Mouse (Mus musculus) neural tube, embryonic 11.5 days (tissue): ENCODE measurements around the gene Pde4d. TPM values are rescaled to one million over a fixed set of nuclear protein-coding genes. Genes with fewer than 3 reads are reported as not detected.

ENCODE experiments used
- ATAC-seq: fragments of 200-750 bp; cut with Nextera tagmentation; 2 replicates; pipeline ENCODE4 v1.8.0; 2017; ENCODE audit warnings: moderate number of reproducible peaks, mild to moderate bottlenecking, moderate TSS enrichment, moderate library complexity; ENCODE audit not compliant: insufficient read depth, low FRiP score, low TSS enrichment
- DNase-seq: peaks from one replicate; pipeline ENCODE4 v3.0.0-alpha.2; 2015; ENCODE audit warnings: low spot score
- H3K27ac ChIP-seq: fragments of 300-500 bp; sonication (generic); 2 replicates; pipeline ENCODE4 v1.5.1; 2014; ENCODE audit warnings: low read depth, mild to moderate bottlenecking, low read length
- H3K27me3 ChIP-seq: fragments of 300-500 bp; sonication (generic); 2 replicates; pipeline ENCODE4 v1.6.1; 2014; ENCODE audit warnings: mild to moderate bottlenecking, low read length, mixed read lengths; ENCODE audit not compliant: control insufficient read depth, insufficient read depth
- H3K36me3 ChIP-seq: fragments of 300-500 bp; sonication (generic); 2 replicates; pipeline ENCODE4 v1.6.1; 2014; ENCODE audit warnings: mild to moderate bottlenecking, low read length, moderate library complexity, mixed read lengths; ENCODE audit not compliant: control insufficient read depth, insufficient read depth
- H3K4me1 ChIP-seq: fragments of 300-500 bp; sonication (generic); 2 replicates; pipeline ENCODE4 v1.6.1; 2014; ENCODE audit warnings: low read length, mixed read lengths; ENCODE audit not compliant: control insufficient read depth, insufficient read depth
- H3K4me2 ChIP-seq: fragments of 300-500 bp; sonication (generic); 2 replicates; pipeline ENCODE4 v1.6.1; 2014; ENCODE audit warnings: low read depth, mild to moderate bottlenecking, moderate library complexity
- H3K4me3 ChIP-seq: fragments of 300-500 bp; sonication (generic); 2 replicates; pipeline ENCODE4 v1.5.1; 2014; ENCODE audit warnings: low read depth, low read length
- H3K9ac ChIP-seq: fragments of 300-500 bp; sonication (generic); 2 replicates; pipeline ENCODE4 v1.6.1; 2014; ENCODE audit warnings: mild to moderate bottlenecking, low read length
- H3K9me3 ChIP-seq: fragments of 300-500 bp; sonication (generic); 2 replicates; pipeline ENCODE4 v1.6.1; 2016; ENCODE audit warnings: low read length; ENCODE audit not compliant: control insufficient read depth
- WGBS: fragments of 180-500 bp; shearing (Covaris S2); extraction: QIAGEN DNeasy Blood & Tissue Kit; methylation state at CpG from one replicate; pipeline ENCODE4 v1.1.7; 2014; 5-methylcytosine and 5-hydroxymethylcytosine counted together
- polyA plus RNA-seq: library from polyadenylated mRNA; unstranded; fragments of >200 nt; fragmentation: Nextera tagmentation; extraction: Ambion mirVana; gene quantifications from 2 replicates; pipeline ENCODE4 v1.2.1, GENCODE M21; 2014

Pde4d gene
- polyA plus RNA-seq, 1 experiment from 2014 or later, result 11.1 TPM

DNA sequence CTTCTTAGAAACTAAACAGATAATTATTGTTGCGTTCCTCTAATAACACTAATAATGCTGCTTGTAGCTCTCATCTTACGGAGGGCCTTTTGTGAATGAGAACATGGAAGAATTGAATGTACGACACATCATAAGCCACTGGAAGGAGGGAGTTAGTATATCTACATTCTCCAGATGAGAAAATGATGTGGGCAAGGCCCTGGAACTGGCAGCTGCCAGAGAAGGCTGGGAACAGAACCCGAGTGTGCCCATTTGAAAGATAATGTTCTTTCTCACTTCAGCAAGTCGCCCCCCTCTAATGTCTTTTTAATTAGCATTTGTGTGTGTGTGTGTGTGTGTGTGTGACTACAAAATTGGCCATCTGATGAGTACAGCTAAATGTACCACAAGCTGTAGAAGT lies 1240.8 kb downstream of the Pde4d start:
- no peaks in the 10 kb centered on the region for H3K27me3 ChIP-seq
- 82% methylated on average over 5 of the region's 5 CpGs for WGBS
- H3K9ac ChIP-seq, result no peak overlapping the region
- DNase-seq (no peak), ATAC-seq (no peak)
- H3K36me3 ChIP-seq, result no peaks in the 10 kb centered on the region
- no peaks in the 10 kb centered on the region for H3K4me1 ChIP-seq
- H3K4me2 ChIP-seq, result no peak overlapping the region
- H3K27ac ChIP-seq, result no peak overlapping the region
- no peak overlapping the region for H3K4me3 ChIP-seq
- no peaks in the 10 kb centered on the region for H3K9me3 ChIP-seq

- DNase-seq, result no peak
- WGBS, result 76% methylated on average over 3 of the region's 3 CpGs
- Histone ChIP-seq H3K4me3 (no peak overlapping the region), H3K36me3 (no peaks in the 10 kb centered on the region), H3K9ac (no peak overlapping the region), H3K4me1 (no peaks in the 10 kb centered on the region), H3K27me3 (no peaks in the 10 kb centered on the region), H3K9me3 (no peaks in the 10 kb centered on the region), H3K4me2 (no peak overlapping the region), H3K27ac (no peak overlapping the region)
- no peak for ATAC-seq
Observed at GRCm38 (mm10) chr13:109692851-109693250, 1243.1 kb downstream of the Pde4d start.

DNA sequence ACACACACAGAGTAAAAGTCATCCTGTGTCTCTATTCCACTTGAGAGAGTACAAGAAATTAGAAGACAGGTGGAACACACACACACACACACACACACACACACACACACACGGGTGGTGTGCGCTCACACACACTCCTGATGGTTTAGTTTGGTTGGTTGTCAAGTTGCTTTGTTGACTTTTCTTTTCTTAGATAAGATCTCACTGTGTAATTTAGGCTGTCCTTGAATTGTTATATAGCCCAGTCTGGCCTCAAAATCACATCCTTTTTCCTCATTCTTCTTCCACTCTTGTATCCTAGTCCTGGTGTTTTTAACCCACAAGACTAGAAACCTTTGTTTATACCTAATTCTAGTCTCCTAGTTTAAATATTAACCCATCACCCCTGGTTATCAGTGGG lies 1244.0 kb downstream of the Pde4d start:
- no peaks in the 10 kb centered on the region for H3K36me3 ChIP-seq
- no peak overlapping the region for H3K4me2 ChIP-seq
- no peaks in the 10 kb centered on the region for H3K9me3 ChIP-seq
- no peak overlapping the region for H3K4me3 ChIP-seq
- ATAC-seq, result no peak
- no peak for DNase-seq
- no peak overlapping the region for H3K9ac ChIP-seq
- H3K27me3 ChIP-seq, result no peaks in the 10 kb centered on the region
- no peak overlapping the region for H3K27ac ChIP-seq
- WGBS, result 88% methylated on average over 2 of the region's 2 CpGs
- no peaks in the 10 kb centered on the region for H3K4me1 ChIP-seq

DNA sequence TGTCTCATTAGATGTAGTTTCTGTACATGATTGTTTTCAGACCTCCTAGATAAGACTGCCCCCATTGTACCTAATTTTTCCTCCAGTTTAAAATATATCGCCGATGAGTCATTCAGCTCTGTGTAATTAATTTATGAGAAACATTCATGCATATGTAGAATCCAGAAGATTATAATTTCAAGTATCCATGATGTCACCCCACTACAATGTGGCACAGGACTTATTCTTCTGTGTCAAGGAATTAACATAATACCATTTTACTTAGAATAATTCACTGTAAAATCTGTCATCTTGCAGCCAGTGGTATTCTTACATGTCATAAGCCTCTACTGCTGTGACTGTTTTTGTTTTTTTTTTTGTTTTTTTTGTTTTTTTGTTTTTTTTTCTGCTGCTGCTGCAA lies 1244.5 kb downstream of the Pde4d start:
- DNase-seq (no peak), ATAC-seq (no peak)
- H3K27ac ChIP-seq, result no peak overlapping the region
- H3K36me3 ChIP-seq, result no peaks in the 10 kb centered on the region
- H3K9ac ChIP-seq, result no peak overlapping the region
- WGBS, result 98% methylated on average over 2 of the region's 2 CpGs
- H3K4me2 ChIP-seq, result no peak overlapping the region
- H3K27me3 ChIP-seq, result no peaks in the 10 kb centered on the region
- no peaks in the 10 kb centered on the region for H3K4me1 ChIP-seq
- H3K9me3 ChIP-seq, result no peaks in the 10 kb centered on the region
- H3K4me3 ChIP-seq, result no peak overlapping the region

GRCm38 (mm10) chr13:109695098-109695497 lies 1245.3 kb downstream of the Pde4d start:
- no peak for DNase-seq
- ATAC-seq, result no peak
- Histone ChIP-seq H3K9ac (no peak overlapping the region), H3K9me3 (no peaks in the 10 kb centered on the region), H3K4me2 (no peak overlapping the region), H3K4me1 (no peaks in the 10 kb centered on the region), H3K27ac (no peak overlapping the region), H3K36me3 (no peaks in the 10 kb centered on the region), H3K4me3 (no peak overlapping the region), H3K27me3 (no peaks in the 10 kb centered on the region)
- 81% methylated on average over 6 of the region's 6 CpGs for WGBS

GRCm38 (mm10) chr13:109706141-109706540 lies 1256.4 kb downstream of the Pde4d start:
- no peak overlapping the region for H3K4me3 ChIP-seq
- H3K9me3 ChIP-seq, result no peaks in the 10 kb centered on the region
- no peak for DNase-seq
- no peak overlapping the region for H3K4me2 ChIP-seq
- no peak overlapping the region for H3K27ac ChIP-seq
- 64% methylated on average over 2 of the region's 2 CpGs for WGBS
- H3K36me3 ChIP-seq, result no peaks in the 10 kb centered on the region
- H3K27me3 ChIP-seq, result no peaks in the 10 kb centered on the region
- no peak for ATAC-seq
- H3K9ac ChIP-seq, result no peak overlapping the region
- H3K4me1 ChIP-seq, result no peaks in the 10 kb centered on the region

GRCm38 (mm10) chr13:109706579-109706978 lies 1256.8 kb downstream of the Pde4d start:
- Histone ChIP-seq H3K4me2 (no peak overlapping the region), H3K27ac (no peak overlapping the region), H3K9ac (no peak overlapping the region), H3K4me1 (no peaks in the 10 kb centered on the region), H3K4me3 (no peak overlapping the region), H3K9me3 (no peaks in the 10 kb centered on the region), H3K27me3 (no peaks in the 10 kb centered on the region), H3K36me3 (no peaks in the 10 kb centered on the region)
- ATAC-seq (no peak), DNase-seq (no peak)
- WGBS, result 73% methylated on average over 5 of the region's 5 CpGs

- no peak for DNase-seq
- Histone ChIP-seq H3K9me3 (no peaks in the 10 kb centered on the region), H3K4me3 (no peak overlapping the region), H3K4me2 (no peak overlapping the region), H3K36me3 (no peaks in the 10 kb centered on the region), H3K9ac (no peak overlapping the region), H3K27me3 (no peaks in the 10 kb centered on the region), H3K27ac (no peak overlapping the region), H3K4me1 (no peaks in the 10 kb centered on the region)
- ATAC-seq, result no peak
- WGBS, result 80% methylated on average over 4 of the region's 4 CpGs
Observed at GRCm38 (mm10) chr13:109707154-109707553, 1257.4 kb downstream of the Pde4d start.

DNA sequence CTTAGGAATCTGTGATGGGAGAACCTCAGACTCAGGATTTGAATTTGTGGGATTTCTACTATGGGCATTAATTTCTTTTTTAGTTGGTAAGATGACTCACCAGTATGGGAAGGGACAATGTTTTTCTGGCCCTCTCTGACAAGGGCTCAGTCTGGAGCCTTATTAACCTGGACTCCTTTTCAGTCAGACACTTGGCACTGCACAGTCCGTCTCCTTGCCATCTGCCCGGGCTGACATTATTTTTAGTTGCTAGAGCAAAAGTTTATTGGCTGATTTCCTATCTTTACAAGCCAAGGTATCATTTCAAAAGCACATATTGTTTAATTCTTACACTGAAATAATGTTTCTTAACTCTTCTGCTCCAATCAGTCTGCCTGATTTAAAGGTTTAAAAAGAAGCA lies 1258.6 kb downstream of the Pde4d start:
- Histone ChIP-seq H3K36me3 (no peaks in the 10 kb centered on the region), H3K9me3 (no peaks in the 10 kb centered on the region), H3K27me3 (no peaks in the 10 kb centered on the region), H3K27ac (no peak overlapping the region), H3K4me1 (no peaks in the 10 kb centered on the region), H3K9ac (no peak overlapping the region), H3K4me2 (no peak overlapping the region), H3K4me3 (no peak overlapping the region)
- ATAC-seq, result no peak
- WGBS, result 91% methylated on average over 2 of the region's 2 CpGs
- DNase-seq, result no peak
